Mouse (Mus musculus) liver, embryonic 14.5 days (tissue): ENCODE measurements around the gene Rassf1.

Source experiments
- CTCF ChIP-seq: IDR thresholded peaks from 2 replicates; pipeline ENCODE4 v1.5.1; 2016; ENCODE audit warnings: antibody characterized with exemption, low read depth, control low read depth
- EP300 ChIP-seq: IDR thresholded peaks from 2 replicates; pipeline ENCODE4 v1.6.1; 2016; ENCODE audit warnings: antibody characterized with exemption, low read depth

DNA sequence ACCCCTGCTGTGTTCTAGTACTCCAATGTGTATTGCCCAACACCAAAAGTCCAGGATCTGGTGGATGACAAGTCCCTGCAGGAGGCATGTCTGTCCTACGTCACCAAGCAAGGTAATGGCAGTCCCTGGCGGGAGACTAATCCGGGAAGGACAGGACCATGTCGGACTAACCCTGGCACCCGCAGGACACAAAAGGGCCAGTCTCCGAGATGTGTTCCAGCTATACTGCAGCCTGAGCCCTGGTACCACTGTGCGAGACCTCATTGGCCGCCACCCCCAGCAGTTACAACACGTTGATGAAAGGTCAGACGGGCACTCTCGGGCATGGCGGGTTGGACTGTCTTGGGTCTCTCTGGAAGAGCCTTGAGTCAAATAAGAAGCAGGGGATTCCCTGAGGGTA lies 6.6 kb upstream of the Rassf1 start:
- TF ChIP-seq CTCF = no peak
- TF ChIP-seq EP300 = no peak
